Mouse (Mus musculus) CH12F3 (cell line): Measurements from ENCODE around the gene Macrod1.

ENCODE experiments used
- in situ Hi-C: fragments of 300-500 bp; cut with MboI; formaldehyde crosslinking; loops from 2 replicates; pipeline ENCODE4 v1.14.3; 2020; ENCODE audit warnings: low sequenced_read_pairs

Gene Macrod1

DNA sequence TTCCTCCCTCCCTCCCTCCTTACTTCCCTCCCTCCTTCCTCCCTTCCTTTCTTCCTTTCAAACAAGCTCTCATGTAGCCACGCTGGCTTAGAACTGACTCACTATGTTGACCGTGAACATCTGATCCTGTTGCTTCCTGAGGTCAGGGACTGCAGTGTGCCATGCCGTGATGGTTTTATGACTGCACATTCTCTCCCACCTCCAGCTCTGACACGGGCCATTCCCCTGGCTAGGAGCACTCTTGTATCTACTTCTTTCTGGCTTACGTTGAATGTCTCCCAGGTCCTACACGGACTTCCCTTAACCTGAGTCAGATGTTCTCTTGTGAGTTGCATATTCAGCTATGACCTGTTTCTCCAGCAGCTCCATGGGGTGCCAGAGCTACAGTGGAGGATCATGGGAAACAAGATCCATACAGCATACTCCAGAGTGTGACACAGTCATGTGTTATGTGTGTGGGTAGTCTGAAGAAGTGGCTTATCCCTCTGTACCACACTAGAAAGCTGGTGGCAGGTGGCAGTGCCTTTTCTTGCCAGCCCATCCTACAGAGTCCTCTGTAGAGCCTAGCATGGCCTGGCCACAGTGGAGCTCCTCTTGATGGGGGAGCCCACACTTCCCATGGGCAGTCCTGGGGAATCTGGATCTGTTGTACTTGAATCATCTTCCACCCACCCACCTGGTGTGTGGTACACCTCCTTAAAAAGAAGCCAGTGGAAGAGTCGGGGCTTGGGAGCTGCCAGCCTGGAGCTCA is 25.1 kb downstream of the Macrod1 start:
- in situ Hi-C loops = no loop called here

GRCm38 (mm10) chr19:7083035-7083794 is 26.6 kb downstream of the Macrod1 start:
- in situ Hi-C loops = no loop called here

GRCm38 (mm10) chr19:7084734-7085133 is 28.1 kb downstream of the Macrod1 start:
- in situ Hi-C loops = no loop called here

DNA sequence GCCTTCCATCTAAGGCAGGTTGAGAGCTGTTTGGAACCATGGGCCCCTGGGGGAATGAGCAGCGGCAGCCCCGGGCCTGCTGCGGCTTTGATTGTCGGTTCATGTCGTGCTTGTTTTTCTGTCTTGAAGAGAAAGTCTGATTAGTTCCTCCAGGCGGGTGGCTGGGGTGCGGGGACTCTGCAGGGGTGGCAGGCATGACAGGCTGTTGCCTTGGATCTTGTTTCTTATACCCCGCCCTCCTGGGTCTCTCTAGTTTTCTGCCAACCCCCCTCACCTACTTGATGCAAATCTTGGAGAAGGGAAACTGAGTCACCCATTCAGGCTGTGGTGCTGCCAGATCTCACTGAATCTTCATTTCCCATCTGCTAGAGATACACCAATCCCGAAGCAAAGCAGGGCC is 31.9 kb downstream of the Macrod1 start:
- in situ Hi-C loops = no loop called here

DNA sequence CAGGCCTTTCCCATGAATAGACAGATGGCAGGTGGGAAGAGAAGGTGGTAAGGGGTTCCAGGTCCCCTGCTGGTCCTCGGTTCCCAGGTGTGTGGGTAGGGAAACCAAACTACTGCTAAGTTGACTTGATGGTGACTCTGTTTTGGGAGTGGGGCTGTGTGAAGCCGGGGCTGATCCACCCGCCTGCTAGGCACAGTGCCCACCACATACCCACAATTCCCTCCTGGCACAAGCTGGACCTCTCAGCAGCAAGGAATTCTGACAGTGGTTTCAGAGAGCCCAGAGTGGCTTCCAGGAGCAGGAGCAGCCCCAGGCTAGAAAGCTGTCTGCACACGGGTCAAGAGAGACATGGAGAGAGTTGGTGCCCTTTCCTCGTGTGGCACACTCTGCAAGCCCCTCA is 32.4 kb downstream of the Macrod1 start:
- in situ Hi-C loops = no loop called here

- in situ Hi-C loops = no loop called here
Observed at GRCm38 (mm10) chr19:7089842-7090251, 33.2 kb downstream of the Macrod1 start.

- in situ Hi-C loops = no loop called here
Observed at GRCm38 (mm10) chr19:7090369-7091064, 33.9 kb downstream of the Macrod1 start.

GRCm38 (mm10) chr19:7091448-7092050 is 34.9 kb downstream of the Macrod1 start:
- in situ Hi-C loops = no loop called here

- in situ Hi-C loops = no loop called here
Observed at GRCm38 (mm10) chr19:7092756-7093155, 36.1 kb downstream of the Macrod1 start.

- in situ Hi-C loops = no loop called here
Observed at GRCm38 (mm10) chr19:7099620-7100155, 43.1 kb downstream of the Macrod1 start.

GRCm38 (mm10) chr19:7102039-7102438 is 45.4 kb downstream of the Macrod1 start:
- in situ Hi-C loops = no loop called here

DNA sequence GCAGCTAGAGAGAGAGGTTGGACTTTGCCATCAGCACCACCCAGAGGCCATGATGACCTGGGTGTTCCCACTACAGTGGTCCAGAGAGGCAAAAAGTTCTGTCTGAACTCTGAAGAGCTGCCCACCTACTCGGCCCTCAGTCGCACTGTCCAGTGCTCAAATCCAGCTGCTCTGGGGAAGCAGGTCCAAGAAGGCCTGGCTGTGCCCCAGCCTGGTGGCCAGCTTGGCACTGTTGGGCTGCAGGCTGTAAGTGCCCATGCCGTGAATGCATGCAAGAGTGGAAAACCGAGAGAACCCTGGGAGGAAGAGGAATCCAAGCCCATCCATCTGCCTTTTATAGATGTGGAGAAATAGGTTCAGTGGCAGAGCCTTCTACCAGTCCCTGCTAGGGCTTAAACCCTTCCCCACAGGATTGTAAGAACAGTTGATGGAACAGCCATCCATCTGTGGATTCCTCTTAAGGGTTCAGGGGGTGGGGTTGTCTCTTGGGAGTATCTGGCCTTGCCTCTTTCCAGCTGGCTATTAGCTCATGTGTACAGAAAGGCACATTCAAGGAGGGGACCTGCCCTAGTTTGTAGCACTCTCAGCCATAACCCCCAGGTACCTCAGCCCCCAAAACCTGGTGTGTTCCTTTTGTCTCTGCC is 46.9 kb downstream of the Macrod1 start:
- in situ Hi-C loops = no loop called here

DNA sequence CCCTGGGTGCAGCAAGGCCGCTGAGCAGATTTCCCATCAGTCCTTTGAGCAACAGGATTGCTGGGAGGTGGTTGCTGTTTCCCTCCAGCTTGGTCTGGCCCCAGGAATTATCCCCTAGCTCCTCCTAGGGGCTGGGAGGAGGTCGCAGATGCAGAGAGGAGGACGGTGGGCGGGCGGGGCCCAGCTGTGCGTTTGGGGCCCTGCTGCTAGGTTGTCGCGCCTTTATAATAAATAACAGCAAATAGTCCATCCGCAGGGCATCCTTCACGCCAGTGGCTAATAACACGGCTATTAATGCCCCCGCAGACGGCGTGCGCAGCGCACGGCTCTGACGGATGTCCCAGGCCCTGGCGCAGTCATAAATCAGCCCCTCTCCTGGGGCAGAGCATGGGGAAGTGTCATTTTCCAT is 47.4 kb downstream of the Macrod1 start:
- in situ Hi-C loops = no loop called here

DNA sequence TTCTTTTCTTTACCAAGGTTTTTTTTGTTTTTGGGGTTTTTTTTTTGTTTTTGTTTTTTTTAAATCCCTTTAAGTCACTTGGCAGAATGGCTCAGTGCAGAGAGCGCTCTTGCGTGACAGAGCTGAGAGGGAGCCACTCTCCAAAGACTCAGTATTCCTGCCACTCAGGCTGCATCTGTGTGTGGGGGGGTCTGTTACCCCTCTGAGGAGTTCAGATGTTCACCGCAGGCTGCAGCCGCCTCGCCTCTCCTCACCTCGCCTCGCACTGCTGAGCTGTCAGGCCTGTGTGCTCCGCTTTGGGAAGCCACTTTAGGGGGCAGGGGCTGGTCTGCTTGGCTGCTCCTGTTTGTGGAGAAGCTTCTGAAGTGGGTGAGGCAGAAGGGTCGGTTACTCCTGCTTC is 48.9 kb downstream of the Macrod1 start, which contains the start of gene Flrt1:
Gene Flrt1, minus strand, starts transcription at position 186 of the 400 bp plus-strand sequence.
- in situ Hi-C loops = no loop called here

DNA sequence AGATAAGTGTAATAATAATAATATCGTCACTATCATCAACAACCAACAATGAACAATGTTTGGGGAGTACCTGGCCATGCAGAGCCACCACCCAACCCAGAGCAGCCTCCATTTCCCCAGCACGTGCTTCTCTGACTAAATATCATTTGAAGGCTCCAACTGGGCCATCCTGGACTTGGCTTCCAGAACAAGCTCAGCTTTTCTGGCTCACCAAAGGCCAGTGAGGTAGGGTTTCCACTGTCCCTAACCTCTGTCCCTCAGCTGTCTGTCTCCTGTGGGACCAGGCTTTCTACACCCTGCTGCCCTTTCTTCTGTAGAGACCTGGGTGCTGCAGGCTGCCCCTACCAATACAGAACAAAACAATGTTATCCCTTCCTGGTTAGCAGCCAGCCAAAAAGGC is 50.0 kb downstream of the Macrod1 start:
- in situ Hi-C loops = no loop called here

DNA sequence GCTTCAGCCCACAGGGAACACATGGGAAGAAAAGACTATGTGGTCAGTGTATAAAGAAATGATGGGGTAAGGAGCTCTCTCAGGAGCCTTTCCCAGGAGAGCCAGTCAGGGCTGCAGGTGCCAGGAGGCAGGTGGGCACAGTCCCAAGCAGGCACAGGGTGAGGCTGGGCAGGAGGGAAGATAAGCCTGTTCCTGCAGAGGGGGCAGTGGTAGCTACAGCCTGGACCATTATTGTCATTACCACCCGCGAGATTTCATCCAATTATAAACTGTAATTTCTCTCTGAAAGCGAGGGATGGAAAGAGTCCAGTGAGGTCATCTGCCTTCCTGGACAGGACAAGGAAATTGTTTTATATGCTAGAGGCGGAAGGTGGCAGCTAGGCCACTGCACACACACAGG is 50.6 kb downstream of the Macrod1 start:
- in situ Hi-C loops = no loop called here

DNA sequence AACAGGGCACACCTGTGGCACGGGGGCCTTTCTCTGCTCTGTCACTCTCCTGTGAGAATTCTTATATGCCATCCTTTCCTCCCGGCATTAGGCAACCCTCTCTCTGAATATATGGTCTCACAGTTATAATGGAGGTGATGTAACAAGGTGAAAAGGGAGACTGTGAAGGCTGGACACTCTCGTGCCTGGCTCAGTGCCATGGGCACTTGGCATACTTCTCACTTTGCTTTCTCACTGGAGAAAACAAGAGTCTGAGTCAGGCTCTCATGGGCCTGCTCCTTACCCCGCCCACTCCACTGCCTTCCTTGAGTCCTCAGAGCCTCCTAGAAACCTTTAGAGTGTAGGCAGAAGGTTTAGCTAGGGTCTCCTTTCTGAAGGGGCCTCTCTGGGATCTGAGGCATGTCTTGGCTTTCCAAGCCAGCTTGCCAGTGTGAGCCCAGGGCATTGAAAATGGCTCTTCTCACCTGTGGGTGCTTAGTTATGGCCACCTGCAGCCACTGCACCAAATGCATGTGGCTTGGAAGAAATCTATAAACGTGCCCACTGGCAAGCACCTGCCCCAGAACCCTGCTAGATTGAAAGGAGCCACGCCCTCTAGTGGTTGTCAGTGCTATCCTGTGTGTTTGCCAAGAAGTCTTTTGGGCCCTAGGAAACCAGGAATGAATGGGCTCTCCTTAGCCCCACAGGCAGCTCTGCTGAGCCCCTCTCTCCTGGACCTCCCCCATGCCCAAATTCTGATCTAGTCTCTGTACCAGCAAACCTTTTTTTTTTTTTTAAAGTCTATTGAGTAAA is 51.7 kb downstream of the Macrod1 start:
- in situ Hi-C loops = no loop called here

GRCm38 (mm10) chr19:7110097-7110496 is 53.5 kb downstream of the Macrod1 start:
- in situ Hi-C loops = no loop called here

DNA sequence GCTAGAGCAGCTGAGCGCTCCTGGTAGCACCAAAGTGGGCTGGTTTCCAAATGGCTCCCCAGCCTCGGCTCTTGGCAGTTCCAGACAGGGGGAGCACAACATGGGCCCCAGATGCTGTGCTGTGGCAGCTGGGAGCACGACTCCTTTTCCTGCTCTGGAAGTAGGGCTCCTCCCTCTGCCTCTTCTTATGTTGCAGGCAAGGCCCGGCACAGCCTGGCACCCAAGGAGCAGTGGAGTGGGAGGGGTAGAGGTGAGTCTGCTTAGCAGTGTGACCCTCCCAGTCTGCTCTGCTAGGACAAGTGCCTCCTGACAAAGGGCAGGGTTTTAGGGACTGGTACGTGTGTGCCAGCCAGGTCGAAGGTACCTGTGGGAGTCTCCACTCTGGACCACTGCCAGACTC is 54.3 kb downstream of the Macrod1 start:
- in situ Hi-C loops = no loop called here

DNA sequence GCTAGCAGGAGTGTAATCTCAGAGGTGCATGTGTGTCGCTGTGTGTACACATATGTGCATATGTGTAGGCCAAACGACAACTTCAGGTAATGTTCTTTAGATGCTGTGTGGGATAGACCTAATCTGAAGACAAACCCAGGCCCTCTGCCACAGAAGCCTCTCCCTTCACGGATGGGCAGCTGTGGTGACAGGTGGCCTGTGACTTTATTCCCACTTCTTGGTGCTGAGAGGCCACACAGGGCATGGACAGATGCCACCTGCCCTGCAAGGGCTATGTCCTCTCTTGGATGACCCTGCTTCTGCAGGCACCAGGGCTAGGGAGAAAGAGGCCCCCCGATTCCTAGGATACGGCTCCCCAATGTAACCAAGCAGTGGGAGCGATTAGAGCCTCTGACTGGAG is 54.7 kb downstream of the Macrod1 start:
- in situ Hi-C loops = no loop called here
